Mouse (Mus musculus): ENCODE measurements around the gene Dvl1. TPM values are rescaled to one million over a fixed set of nuclear protein-coding genes. Genes with fewer than 3 reads are reported as not detected.

Dvl1 gene
- polyA plus RNA-seq, 1 experiment, result 50.2 TPM

- WGBS, result 34% methylated on average over 2 of the region's 2 CpGs
- H3K27ac ChIP-seq (ENCODE audit: control insufficient read depth, insufficient read depth, low read depth, low read length, poor library complexity), result no peak overlapping the region
- peaks cover 6% of the 10 kb centered on the region for H3K4me1 ChIP-seq (ENCODE audit: control insufficient read depth, insufficient read depth, low read length)
- H3K4me3 ChIP-seq (replicated peaks; ENCODE audit: control insufficient read depth, low read depth, low read length), result no peak overlapping the region
- TF ChIP-seq POLR2A (IDR thresholded peaks at IDR 0.05; ENCODE audit: borderline replicate concordance, control insufficient read depth, low read depth, low read length), result no peak
- TF ChIP-seq CTCF (IDR thresholded peaks at IDR 0.05; ENCODE audit: control insufficient read depth, insufficient read depth, low read length), result peak; percentile 65
Observed at GRCm38 (mm10) chr4:155833836-155834235, 13.4 kb upstream of the Dvl1 start.

GRCm38 (mm10) chr4:155837404-155838010, 9.7 kb upstream of the Dvl1 start:
- TF ChIP-seq CTCF (IDR thresholded peaks at IDR 0.05; ENCODE audit: control insufficient read depth, insufficient read depth, low read length), result no peak
- TF ChIP-seq POLR2A (IDR thresholded peaks at IDR 0.05; ENCODE audit: borderline replicate concordance, control insufficient read depth, low read depth, low read length), result no peak
- WGBS, result 19% methylated on average over 11 of the region's 11 CpGs
- H3K27ac ChIP-seq (ENCODE audit: control insufficient read depth, insufficient read depth, low read depth, low read length, poor library complexity), result no peak overlapping the region
- H3K4me1 ChIP-seq (ENCODE audit: control insufficient read depth, insufficient read depth, low read length), result peaks cover 5% of the 10 kb centered on the region
- H3K4me3 ChIP-seq (replicated peaks; ENCODE audit: control insufficient read depth, low read depth, low read length), result no peak overlapping the region

- no peak overlapping the region for H3K27ac ChIP-seq (ENCODE audit: control insufficient read depth, insufficient read depth, low read depth, low read length, poor library complexity)
Observed at GRCm38 (mm10) chr4:155838187-155839153, 8.7 kb upstream of the Dvl1 start.

GRCm38 (mm10) chr4:155839483-155839910, 7.7 kb upstream of the Dvl1 start, which contains the start of gene Mxra8:
Mxra8 (plus strand) TSS chr4:155839680.
- H3K27ac ChIP-seq (ENCODE audit: control insufficient read depth, insufficient read depth, low read depth, low read length, poor library complexity), result no peak within 1 kb of the TSS
- H3K4me1 ChIP-seq (ENCODE audit: control insufficient read depth, insufficient read depth, low read length), result peaks cover 1% of the 10 kb centered on the region; the same call in 1 of the 2 replicates
- no peak for TF ChIP-seq POLR2A (IDR thresholded peaks at IDR 0.05; ENCODE audit: borderline replicate concordance, control insufficient read depth, low read depth, low read length)
- no peak for TF ChIP-seq CTCF (IDR thresholded peaks at IDR 0.05; ENCODE audit: control insufficient read depth, insufficient read depth, low read length)
- H3K4me3 ChIP-seq (replicated peaks; ENCODE audit: control insufficient read depth, low read depth, low read length), result no peak within 1 kb of the TSS
- WGBS, result 65% methylated on average over 16 of the region's 16 CpGs

More at GRCm38 (mm10) chr4:155838187-155839153, 8.7 kb upstream of the Dvl1 start:
- H3K4me1 ChIP-seq (ENCODE audit: control insufficient read depth, insufficient read depth, low read length), result peaks cover 1% of the 10 kb centered on the region; the same call in 1 of the 2 replicates
- 55% methylated on average over 8 of the region's 8 CpGs for WGBS
- no peak for TF ChIP-seq CTCF (IDR thresholded peaks at IDR 0.05; ENCODE audit: control insufficient read depth, insufficient read depth, low read length)
- TF ChIP-seq POLR2A (IDR thresholded peaks at IDR 0.05; ENCODE audit: borderline replicate concordance, control insufficient read depth, low read depth, low read length), result no peak
- no peak overlapping the region for H3K4me3 ChIP-seq (replicated peaks; ENCODE audit: control insufficient read depth, low read depth, low read length)

GRCm38 (mm10) chr4:155840076-155841002, 6.9 kb upstream of the Dvl1 start:
- WGBS, result 21% methylated on average over 8 of the region's 8 CpGs
- H3K27ac ChIP-seq (ENCODE audit: control insufficient read depth, insufficient read depth, low read depth, low read length, poor library complexity), result peak overlapping the region; percentile 3; the same call in 1 of the 2 replicates
- peaks cover 1% of the 10 kb centered on the region; the same call in 1 of the 2 replicates for H3K4me1 ChIP-seq (ENCODE audit: control insufficient read depth, insufficient read depth, low read length)
- H3K4me3 ChIP-seq (replicated peaks; ENCODE audit: control insufficient read depth, low read depth, low read length), result peak overlapping the region; percentile 57
- TF ChIP-seq POLR2A (IDR thresholded peaks at IDR 0.05; ENCODE audit: borderline replicate concordance, control insufficient read depth, low read depth, low read length) (no peak), CTCF (IDR thresholded peaks at IDR 0.05; ENCODE audit: control insufficient read depth, insufficient read depth, low read length) (no peak)

GRCm38 (mm10) chr4:155841003-155841454, 6.2 kb upstream of the Dvl1 start:
- Histone ChIP-seq H3K4me1 (ENCODE audit: control insufficient read depth, insufficient read depth, low read length) (peaks cover 1% of the 10 kb centered on the region; the same call in 1 of the 2 replicates), H3K27ac (ENCODE audit: control insufficient read depth, insufficient read depth, low read depth, low read length, poor library complexity) (peak overlapping the region; percentile 3; the same call in 1 of the 2 replicates), H3K4me3 (replicated peaks; ENCODE audit: control insufficient read depth, low read depth, low read length) (peak overlapping the region; percentile 57)
- under 1% methylated on average over 32 of the region's 32 CpGs for WGBS
- TF ChIP-seq POLR2A (IDR thresholded peaks at IDR 0.05; ENCODE audit: borderline replicate concordance, control insufficient read depth, low read depth, low read length) (peak; percentile 41; the same call in 1 of the 2 replicates), CTCF (IDR thresholded peaks at IDR 0.05; ENCODE audit: control insufficient read depth, insufficient read depth, low read length) (peak; percentile 45; the same call in 1 of the 2 replicates)

- Histone ChIP-seq H3K4me1 (ENCODE audit: control insufficient read depth, insufficient read depth, low read length) (peaks cover 1% of the 10 kb centered on the region; the same call in 1 of the 2 replicates), H3K4me3 (replicated peaks; ENCODE audit: control insufficient read depth, low read depth, low read length) (no peak overlapping the region), H3K27ac (ENCODE audit: control insufficient read depth, insufficient read depth, low read depth, low read length, poor library complexity) (no peak overlapping the region)
- TF ChIP-seq CTCF (IDR thresholded peaks at IDR 0.05; ENCODE audit: control insufficient read depth, insufficient read depth, low read length) (no peak), POLR2A (IDR thresholded peaks at IDR 0.05; ENCODE audit: borderline replicate concordance, control insufficient read depth, low read depth, low read length) (no peak)
- WGBS, result 60% methylated on average over 38 of the region's 38 CpGs
Observed at GRCm38 (mm10) chr4:155841651-155842270, 5.4 kb upstream of the Dvl1 start.

All from bone marrow, adult 2 months (tissue).